Mouse (Mus musculus) testis, adult 2 months (tissue): ENCODE data around the gene Prorsd1. TPM values are rescaled to one million over a fixed set of nuclear protein-coding genes. Genes with fewer than 3 reads are reported as not detected.
"Not testable (repeated sequence)": the region's sequence is repeated elsewhere in the genome, so short reads cannot be mapped to it uniquely, and the experiment has no call there.

ENCODE experiments used
- H3K27ac ChIP-seq: fragments of 200-500 bp; 2 replicates; pipeline ENCODE4 v1.5.1; 2012; ENCODE audit warnings: low read depth, low read length; ENCODE audit not compliant: control insufficient read depth, insufficient read depth
- H3K27me3 ChIP-seq: fragments of 200-500 bp; 2 replicates; pipeline ENCODE4 v1.6.1; 2012; ENCODE audit warnings: mild to moderate bottlenecking, low read length, moderate library complexity; ENCODE audit not compliant: control insufficient read depth, insufficient read depth
- H3K36me3 ChIP-seq: fragments of 200-500 bp; 2 replicates; pipeline ENCODE4 v1.6.1; 2012; ENCODE audit warnings: mild to moderate bottlenecking, low read length; ENCODE audit not compliant: control insufficient read depth, insufficient read depth
- H3K4me1 ChIP-seq: fragments of 200-500 bp; 2 replicates; pipeline ENCODE4 v1.6.1; 2012; ENCODE audit warnings: low read length; ENCODE audit not compliant: control insufficient read depth, insufficient read depth
- H3K4me3 ChIP-seq: fragments of 200-500 bp; 2 replicates; pipeline ENCODE4 v1.5.1; 2012; ENCODE audit warnings: low read depth, mild to moderate bottlenecking, low read length, moderate library complexity, mixed read lengths; ENCODE audit not compliant: control insufficient read depth
- CTCF ChIP-seq: fragments of 200-500 bp; IDR thresholded peaks from 2 replicates; pipeline ENCODE4 v1.5.1; 2012; ENCODE audit warnings: low read depth, mild to moderate bottlenecking, inconsistent platforms, low read length, moderate library complexity; ENCODE audit not compliant: control insufficient read depth, insufficient read depth, insufficient replicate concordance
- POLR2A ChIP-seq: fragments of 200-500 bp; IDR thresholded peaks from 2 replicates; pipeline ENCODE4 v1.6.1; 2012; ENCODE audit warnings: low read depth, mild to moderate bottlenecking, inconsistent platforms, low read length, moderate library complexity; ENCODE audit not compliant: control insufficient read depth
- polyA plus RNA-seq: library from polyadenylated mRNA; depleted of rRNA; stranded (reverse); fragments of >200 nt; gene quantifications from 2 replicates; pipeline ENCODE4 v1.2.3, GENCODE M21; 2012

The Prorsd1 gene
- polyA plus RNA-seq, 1 experiment: 1.3 TPM

GRCm38 (mm10) chr11:29547249-29547751 lies 32.5 kb upstream of the Prorsd1 start:
- peak overlapping the region; percentile 92 for H3K27ac ChIP-seq
- peak overlapping the region; percentile 98 for H3K4me3 ChIP-seq
- no peaks in the 10 kb centered on the region for H3K27me3 ChIP-seq
- no peaks in the 10 kb centered on the region for H3K4me1 ChIP-seq
- TF ChIP-seq POLR2A (no peak), CTCF (no peak)
- H3K36me3 ChIP-seq: no peaks in the 10 kb centered on the region; the same call in 1 of the 2 replicates

- Histone ChIP-seq H3K4me3 (peak overlapping the region; percentile 1; the same call in 1 of the 2 replicates), H3K27ac (no peak overlapping the region), H3K27me3 (no peaks in the 10 kb centered on the region), H3K36me3 (no peaks in the 10 kb centered on the region; the same call in 1 of the 2 replicates), H3K4me1 (no peaks in the 10 kb centered on the region)
- TF ChIP-seq CTCF (no peak), POLR2A (no peak)
Observed at GRCm38 (mm10) chr11:29546762-29547161, 31.9 kb upstream of the Prorsd1 start.

GRCm38 (mm10) chr11:29546297-29546696 lies 31.5 kb upstream of the Prorsd1 start:
- not testable (repeated sequence) for H3K36me3 ChIP-seq, H3K4me1 ChIP-seq, H3K27ac ChIP-seq, H3K27me3 ChIP-seq
- peak overlapping the region; percentile 1; the same call in 1 of the 2 replicates for H3K4me3 ChIP-seq

- not testable (repeated sequence) for H3K4me3 ChIP-seq, H3K4me1 ChIP-seq, H3K27me3 ChIP-seq, H3K36me3 ChIP-seq, H3K27ac ChIP-seq
Observed at GRCm38 (mm10) chr11:29545150-29545752, 30.4 kb upstream of the Prorsd1 start.

GRCm38 (mm10) chr11:29544225-29544945 lies 29.6 kb upstream of the Prorsd1 start:
- no peaks in the 10 kb centered on the region; the same call in 1 of the 2 replicates for H3K36me3 ChIP-seq
- TF ChIP-seq POLR2A (no peak), CTCF (no peak)
- H3K4me3 ChIP-seq: no peak overlapping the region
- H3K27ac ChIP-seq: no peak overlapping the region
- no peaks in the 10 kb centered on the region for H3K4me1 ChIP-seq
- no peaks in the 10 kb centered on the region for H3K27me3 ChIP-seq

GRCm38 (mm10) chr11:29538201-29538600 lies 23.4 kb upstream of the Prorsd1 start:
- TF ChIP-seq CTCF (no peak), POLR2A (no peak)
- Histone ChIP-seq H3K27ac (no peak overlapping the region), H3K36me3 (peaks cover 2% of the 10 kb centered on the region), H3K27me3 (no peaks in the 10 kb centered on the region), H3K4me3 (no peak overlapping the region), H3K4me1 (no peaks in the 10 kb centered on the region)

- Histone ChIP-seq H3K27me3 (no peaks in the 10 kb centered on the region), H3K27ac (peak within 1 kb of the TSS; percentile 83), H3K4me3 (peak within 1 kb of the TSS; percentile 85), H3K36me3 (no peaks in the 10 kb centered on the region), H3K4me1 (no peaks in the 10 kb centered on the region)
- TF ChIP-seq POLR2A (peak; percentile 94), CTCF (no peak)
Observed at GRCm38 (mm10) chr11:29525988-29526794, 11.4 kb upstream of the Prorsd1 start, which contains the start of gene Mtif2. Mtif2 (plus strand) TSS chr11:29526408.
